Mouse (Mus musculus) thymus, postnatal 4 days (tissue): ENCODE data around the gene Gpr107.

Experiments used
- DNase-seq: peaks from one replicate; pipeline ENCODE4 v3.0.0; 2021

Gene Gpr107

DNA sequence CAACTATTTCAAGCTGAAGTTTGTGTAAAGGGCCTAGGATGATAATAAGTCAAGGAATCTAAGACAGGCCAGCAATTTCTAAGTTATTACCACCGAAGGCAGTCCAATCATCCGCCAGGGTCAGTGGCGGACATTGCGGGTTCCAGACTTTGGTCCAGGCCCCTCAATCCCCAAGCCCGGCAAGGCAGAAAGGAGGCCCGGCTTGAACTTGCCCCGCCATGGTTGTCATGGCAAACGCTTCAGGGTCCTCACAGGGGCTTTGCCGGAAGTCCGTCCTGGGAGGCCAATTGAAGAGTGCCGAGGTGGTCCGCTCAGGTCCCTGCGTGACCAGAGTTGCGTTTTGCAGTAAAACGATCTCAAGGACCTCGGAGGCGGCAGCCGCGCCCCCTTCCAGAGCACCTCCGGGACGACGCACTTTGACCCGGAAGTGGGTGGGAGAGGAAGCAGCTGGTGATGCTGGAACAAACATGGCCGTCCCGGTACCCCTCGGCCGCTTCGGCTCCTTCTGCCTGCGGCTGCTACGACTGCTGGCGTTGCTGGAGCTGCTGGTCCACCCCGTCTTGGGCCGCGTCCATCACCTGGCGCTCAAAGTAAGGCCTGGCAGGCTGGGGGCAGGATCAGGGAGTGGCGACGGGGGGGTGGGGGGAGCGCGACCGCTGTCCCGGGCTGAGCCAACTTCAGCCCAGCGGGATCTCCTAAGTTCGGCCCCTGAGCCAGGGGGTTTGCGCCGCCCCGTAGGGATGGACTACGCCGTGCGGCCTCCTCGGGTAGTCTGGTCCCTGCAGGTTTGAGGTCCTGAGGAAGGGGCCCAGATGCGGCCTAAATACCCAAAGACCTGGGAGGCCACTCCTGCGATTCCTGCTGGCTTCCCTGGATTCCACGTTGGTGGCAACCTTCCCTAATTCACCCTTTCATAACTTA, at the start of gene Gpr107:
Gpr107 (plus strand) TSS at position 425 of the 921 bp plus-strand sequence.
- DNase-seq, result peak; percentile 87

DNA sequence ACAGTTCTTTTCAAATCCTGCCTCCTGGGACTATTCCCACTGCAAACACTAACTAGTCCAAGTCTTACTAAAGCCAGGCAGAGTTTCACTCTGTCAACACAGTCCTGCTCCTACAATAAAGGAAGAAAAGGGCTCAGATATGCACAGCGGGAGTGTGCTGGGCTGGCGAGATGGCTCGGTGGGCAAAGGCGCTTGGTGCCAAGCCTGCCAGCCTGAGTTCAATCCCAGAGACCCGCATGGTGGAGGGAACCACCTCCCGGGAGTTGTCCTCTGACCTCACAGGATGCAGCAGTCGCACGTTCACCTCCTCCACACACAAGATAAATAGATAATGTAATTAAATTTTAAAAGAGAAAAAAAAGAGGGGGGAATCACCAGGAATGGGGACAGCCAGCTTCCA, 48.8 kb upstream of the Gpr107 start:
- no peak for DNase-seq

DNA sequence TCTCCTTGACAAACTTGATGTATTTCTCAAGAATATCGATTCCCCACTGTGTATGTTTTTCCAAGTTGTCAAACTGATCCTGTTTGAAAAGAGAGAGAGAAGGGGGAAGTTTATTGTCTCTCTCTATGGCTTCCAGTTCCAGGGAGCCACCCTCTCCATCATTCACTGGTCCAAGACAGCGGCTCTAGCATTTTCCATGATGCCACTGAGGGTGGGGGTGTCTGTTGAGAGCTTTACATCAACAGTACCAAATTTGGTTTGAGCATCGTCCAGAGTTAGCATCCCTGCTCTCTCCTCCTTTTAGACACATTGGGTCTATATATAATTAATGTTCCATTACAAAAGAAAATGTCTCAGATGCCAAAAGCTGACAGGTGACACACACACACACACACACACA, 46.8 kb upstream of the Gpr107 start:
- no peak for DNase-seq

DNA sequence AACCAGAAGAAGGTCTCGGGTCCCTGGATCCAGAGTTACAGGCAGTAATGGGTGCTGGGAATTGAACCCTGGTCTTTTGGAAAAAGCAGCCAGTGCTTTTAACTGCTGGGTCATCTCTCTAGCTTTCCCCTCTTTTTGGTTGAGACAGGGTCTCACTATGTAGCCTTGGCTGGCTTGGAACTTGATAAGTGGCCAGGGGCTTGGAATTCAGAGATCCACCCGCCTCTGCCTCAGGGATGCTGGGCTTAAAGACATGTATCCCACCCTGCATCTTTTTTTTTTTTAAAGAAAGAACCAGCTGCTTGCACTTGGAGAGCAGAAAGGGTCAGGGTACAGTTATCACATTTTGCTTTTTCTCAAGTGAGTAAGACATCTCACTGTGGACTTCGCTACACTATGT, 46.1 kb upstream of the Gpr107 start:
- no peak for DNase-seq

DNA sequence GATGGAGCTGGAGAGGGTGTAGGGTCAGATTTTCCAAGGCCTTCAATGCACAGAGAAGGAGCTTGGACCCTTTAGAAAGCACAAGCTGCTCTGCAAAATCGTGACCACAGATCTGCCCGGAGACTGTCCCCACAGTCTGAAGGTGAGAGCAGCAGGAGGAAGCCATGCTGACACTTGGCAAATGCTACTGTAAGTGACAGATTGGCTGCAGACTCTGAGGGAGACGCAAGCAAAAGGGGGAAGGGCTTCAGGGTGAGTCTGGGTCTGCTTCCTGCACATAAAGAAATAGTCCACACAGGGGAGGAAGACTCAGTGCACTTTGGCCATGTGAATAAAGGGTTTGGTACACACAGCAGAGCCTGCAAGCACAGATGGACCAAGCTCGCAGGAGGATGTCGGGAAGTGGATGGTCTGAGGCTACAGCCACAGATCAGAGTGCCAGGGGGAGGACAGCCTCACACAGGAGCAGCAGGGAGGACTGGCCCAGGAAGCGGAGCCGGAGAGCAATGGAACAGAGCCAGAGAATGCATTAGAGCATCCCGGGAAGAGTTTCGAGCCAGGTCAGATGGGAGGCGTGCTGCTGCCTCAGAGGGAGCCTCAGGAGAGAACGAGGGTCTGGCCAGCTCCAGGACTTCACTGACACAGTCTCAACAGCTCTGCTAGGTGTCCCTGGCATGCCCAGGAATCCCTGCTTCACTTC, 45.3 kb upstream of the Gpr107 start:
- no peak for DNase-seq

DNA sequence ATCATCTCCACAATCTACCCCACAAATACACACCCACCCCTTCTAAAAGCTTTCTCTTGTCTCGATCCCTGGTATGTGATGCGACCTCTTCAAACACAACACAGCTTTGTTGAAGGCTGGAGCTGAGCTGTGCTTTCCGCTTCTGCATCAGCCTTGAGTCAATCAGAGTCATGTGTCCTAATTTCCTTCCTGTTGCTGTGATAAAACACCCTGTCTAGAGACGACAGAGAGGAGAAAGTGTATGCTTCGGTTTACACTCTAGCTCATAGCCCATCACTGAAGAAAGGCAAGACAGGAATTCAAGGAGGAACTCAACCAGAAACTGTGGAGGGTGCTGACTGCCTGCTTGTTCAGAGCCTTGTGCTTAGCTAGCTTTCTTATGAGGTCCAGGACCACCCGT, 43.9 kb upstream of the Gpr107 start:
- DNase-seq, result no peak

DNA sequence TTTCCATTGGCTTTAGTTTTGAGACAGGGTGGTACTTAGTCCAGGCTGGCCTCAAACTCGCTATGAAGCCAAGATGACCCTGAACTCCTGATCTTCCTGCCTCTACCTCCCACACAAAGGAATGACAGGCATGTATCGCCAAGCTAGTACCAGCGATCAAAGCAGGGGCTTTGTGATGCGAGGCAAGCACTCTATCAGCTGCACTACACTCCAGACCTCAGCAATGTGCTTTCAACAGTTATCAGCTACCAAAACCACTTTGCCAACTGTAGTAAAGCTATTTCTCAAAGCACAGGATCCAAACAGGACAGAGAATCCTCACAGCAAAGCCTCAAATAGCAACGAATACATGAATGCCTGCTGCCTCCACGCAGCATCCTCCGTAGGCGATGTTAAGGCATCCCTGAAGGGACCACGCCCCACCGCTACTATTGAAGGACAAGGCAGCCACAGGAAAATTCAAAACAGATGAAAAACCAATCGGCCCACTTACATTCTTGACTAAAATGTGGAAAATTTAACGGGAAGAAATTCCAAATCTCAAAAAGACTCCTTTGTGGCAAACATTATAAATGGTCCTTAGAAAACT, 42.1 kb upstream of the Gpr107 start:
- no peak for DNase-seq

DNA sequence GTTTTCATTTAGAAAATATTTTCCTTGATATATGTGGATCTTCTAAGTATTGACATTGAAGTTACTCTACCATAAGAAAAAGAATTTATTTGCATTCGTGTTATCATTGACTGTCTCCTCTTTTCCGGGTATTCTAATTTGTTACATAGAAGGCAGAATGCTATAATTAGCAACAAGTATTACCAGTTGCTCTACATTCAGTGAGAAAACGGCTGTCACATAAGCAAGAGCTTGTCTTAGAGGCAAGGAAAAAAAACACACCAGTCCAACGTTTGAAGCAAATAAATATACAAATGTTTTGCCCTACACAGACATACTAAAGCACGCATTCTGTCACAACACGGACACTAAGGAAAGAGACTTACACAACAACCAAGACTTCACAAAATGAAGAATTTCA, 40.4 kb upstream of the Gpr107 start:
- no peak for DNase-seq

DNA sequence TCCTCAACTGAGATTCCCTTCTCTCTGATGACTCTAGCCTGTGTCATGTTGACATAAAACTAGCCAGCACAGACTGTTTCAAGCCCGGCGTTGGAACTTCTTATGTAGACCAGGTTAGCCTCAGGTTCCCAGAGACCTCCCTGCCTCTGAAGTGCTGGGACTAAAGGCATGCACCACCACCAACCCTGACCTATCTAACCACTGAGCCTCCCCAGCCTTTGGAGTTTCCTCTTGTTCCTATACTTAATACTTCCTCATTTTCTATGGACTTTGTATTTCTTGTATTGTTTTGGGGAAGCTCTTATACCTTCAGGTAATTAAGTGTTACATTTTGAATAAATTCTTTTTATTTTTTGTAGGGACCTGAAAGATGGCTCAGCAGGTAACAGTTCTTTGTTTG, 37.9 kb upstream of the Gpr107 start:
- DNase-seq, result no peak

DNA sequence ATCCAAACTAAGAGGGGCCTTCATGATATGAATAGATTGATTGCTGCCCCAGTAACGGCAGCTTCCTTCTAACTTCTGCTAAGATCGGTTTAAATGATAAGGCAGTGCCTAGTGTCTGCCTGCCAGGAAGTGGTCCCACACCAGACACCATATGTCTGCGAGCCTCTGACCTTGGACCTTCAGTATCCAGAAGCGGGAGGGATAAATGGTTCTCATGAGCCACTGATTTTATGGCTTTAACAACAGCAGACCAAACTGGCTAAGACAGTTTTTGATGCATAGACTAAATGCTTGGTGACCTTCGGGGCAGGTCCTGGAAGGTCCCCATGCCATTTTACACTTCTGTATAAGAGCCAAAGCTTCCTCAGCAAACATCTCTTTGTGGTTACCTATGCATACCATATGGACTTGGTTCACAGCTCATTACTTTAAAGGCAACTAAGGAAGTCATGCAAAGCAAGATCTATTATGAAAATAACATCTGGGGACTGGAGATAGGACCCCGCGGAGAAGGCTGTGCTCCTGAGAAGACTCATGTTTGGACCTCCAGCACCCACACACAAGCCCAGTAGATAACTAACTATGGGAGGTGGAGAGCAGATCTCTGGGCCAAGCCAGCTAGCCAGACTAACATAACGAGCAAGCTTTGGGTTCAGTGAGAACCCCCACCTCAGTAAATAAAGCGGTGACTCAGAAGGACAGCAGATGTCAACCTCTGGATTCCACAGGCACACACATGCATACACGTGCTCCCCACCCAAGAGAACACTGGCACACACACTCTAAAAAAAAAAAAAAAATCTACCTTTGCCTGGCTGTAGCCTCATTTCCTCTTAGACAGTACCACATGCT, 36.8 kb upstream of the Gpr107 start:
- peak; percentile 51 for DNase-seq

DNA sequence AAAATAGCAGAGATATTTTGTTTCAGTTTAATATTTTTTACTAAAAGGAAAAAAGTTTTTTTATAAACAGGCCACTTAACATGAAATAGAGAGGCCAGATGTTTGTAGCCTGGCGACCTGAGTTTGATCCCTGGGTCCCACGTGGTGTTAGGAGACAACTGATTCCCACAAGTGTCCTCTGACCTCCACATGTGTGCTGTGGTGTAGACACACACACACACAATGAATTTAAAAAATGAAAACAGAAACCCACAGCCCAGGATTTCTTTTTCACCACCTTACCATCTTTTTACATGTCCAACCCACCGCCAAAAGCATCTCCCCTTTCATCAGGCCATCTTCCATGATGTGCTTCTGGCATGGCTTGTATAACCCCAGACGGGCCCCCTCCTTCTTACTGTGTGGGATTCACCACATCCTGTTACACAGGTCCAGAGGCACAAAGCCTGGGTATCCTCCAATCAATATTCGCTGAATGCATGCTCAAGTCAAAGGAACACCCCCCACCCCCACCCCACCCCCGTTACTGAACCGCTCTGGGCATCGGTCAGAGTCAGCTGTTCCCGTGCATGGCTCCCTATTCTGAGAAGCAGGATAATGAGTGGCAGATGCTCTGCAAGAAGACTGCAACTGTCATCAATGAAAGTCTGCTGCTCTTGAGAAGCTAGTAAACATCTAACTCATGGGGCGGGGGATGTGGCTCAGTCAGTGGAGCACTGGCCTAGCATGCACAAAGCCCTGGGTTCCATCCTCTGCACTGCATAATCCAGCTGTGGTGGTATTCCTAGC, 36.0 kb upstream of the Gpr107 start:
- DNase-seq, result peak; percentile 76

DNA sequence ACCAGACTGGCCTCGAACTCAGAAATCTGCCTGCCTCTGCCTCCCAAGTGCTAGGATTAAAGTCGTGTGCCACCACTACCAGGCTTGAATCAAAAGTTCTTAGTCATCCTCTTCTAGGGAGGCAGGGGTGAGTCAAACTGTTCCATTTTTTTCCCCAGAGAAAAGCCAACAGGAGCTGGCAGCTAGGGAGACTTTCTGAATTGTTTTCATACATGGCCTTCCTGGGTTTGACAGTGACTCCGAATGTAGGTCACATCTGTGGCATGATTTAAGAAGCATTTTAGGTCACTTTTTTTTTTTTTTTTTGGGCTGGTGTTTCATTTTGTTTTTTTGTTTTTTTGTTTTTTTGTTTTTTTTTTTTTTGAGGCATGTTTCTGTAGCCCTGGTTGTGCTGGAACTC, 33.9 kb upstream of the Gpr107 start:
- no peak for DNase-seq

DNA sequence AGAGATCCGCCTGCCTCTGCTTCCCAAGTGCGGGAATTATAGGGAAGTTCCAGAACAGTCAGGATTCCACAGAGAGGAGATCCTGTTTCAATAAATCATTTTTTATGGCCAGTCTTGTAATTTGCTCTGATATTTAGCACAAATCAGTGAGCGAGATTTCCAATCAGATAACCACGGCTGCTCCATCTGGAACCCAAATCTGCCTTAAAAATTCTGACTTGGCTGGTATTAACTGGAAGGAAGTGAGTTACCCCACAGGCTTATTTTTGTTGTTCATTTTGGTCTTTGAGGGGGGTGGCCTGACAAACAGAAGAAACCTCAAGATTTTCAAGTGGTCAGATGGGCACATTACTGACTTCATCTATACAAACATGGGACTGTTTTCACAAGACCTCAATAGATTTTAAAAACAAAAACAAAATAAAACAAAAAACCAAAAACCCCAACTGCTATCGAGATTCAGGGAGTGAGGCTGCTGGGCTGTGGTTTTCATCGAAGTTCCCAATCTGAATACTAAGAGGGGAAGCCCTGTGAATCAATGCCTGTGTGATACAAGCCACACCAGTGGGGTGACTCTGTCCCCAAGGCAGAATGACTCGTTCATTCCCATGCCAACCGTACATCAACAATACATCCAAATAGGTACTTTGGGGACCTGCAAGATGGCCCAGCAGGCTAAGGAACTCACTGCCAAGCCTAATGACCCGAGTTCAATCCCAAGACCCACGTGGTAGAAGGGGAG, 33.3 kb upstream of the Gpr107 start:
- DNase-seq, result no peak

DNA sequence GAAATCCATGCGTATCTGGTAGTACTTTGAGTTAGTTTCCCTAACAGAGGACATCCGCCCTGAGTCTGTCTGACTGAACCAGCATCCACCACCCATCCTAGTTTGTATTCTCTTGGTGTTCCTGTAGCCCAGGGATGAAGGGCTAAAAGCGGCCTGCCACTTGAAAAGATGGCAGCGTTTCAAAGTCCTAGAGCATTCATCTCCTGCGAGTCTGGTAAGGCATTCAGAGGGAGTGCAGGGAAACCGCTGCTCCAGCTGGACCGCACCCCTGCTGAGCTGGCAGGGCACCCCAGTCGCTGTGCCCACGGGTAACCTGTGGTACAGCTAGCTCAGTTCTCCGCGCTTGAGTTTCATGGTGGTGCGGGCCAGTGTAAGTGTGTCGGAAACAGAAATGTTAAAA, 32.3 kb upstream of the Gpr107 start:
- DNase-seq, result no peak

DNA sequence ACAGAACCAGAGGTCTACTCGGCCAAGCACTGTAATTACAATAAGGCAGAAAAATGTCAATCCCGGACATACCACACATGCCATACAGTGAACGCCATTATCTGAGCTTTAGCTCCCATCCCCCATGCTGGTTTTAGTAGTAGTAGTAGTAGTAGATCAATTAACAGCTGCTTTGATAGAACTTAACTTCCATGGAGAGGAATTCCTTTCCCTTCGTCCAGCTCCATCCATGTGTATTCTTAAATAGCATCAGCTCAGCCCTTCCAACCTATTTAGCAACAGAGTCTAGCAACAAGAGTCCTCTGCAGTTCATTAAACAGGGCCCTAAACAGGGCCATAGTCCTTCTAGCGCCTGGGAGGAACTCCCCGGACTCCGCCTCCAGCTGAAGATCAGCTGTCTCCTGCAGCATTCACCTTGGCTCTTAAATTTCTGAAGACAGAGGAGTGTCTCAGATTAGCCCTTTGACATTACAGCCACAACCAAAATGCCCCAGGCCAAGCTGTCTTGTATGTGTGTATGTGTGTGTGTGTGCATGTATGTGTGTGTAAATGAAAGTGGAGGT, 30.9 kb upstream of the Gpr107 start:
- DNase-seq, result no peak

DNA sequence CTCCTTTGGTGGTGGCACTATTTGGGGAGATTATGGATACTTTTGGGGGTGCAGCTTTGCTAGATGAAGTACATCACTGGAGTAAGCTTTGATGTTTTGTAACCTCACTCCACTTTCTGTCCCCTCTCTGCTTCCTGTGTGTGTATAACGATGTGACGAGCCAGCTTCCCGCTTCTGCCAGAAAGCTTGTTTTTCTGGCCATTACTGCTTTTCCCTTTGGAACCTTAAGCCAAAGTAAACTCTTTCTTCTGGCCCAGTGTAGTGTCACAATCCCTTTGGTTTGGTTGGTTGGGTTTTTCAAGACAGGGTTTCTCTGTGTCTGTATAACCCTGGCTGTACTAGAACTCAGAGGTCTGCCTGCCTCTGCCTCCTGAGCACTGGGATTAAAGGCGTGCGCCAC, 29.3 kb upstream of the Gpr107 start:
- no peak for DNase-seq

DNA sequence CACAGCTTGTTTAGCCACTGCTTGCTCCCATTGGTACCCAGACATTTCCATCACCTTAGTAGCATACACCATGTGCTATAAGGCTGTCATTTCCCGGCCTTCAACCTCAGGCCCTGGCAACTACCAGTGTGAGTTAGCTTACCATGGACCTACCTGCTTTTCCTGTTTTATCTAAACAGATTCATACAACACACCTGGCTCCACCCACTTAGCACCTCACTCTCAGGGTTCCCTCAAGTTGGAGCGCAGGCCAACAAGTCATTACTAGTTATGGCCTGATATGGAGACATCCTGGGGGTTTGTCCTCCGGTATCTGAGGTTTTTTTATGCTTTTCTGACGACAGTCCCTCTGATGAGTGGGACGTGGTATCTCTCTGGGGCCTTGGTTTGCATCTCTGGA, 28.6 kb upstream of the Gpr107 start:
- no peak for DNase-seq

DNA sequence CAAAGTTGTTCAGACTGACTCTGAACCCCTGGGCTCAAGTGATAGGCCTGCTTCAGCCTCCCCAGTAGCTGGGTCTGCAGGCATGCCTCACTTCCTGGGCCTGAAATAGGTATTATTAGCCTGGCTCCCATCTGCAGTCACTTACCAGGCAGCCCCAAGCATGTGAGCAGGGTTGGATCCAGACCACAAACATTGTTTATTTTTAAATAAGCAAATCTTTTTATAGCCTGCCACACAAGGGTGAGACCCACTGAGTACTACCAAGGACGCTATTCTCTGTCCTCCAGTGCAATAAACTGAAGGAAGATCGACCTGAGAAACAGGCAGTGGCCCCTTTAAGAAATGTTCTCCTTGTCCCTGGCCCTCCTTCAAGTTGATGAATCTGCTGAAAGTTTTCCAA, 27.4 kb upstream of the Gpr107 start:
- DNase-seq, result no peak

DNA sequence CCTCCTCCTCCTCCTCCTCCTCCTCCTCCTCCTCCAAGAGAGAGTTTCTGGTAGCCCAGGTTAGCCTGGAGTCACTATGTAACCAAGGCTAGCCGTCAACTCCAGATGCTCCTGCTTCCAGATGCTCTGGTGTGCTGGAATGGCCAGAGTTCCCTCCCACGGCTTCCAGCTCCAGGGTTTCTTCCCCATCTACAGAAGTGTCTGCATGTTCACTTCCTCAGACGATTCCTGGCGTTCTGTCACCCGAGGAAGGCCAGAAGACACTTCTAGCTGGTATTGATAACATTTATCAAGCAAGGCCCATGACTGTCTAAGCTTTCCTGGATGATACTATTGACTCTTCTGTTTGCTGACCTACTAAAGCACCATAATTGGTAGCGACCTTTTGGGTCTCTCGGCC, 27.0 kb upstream of the Gpr107 start:
- no peak for DNase-seq

DNA sequence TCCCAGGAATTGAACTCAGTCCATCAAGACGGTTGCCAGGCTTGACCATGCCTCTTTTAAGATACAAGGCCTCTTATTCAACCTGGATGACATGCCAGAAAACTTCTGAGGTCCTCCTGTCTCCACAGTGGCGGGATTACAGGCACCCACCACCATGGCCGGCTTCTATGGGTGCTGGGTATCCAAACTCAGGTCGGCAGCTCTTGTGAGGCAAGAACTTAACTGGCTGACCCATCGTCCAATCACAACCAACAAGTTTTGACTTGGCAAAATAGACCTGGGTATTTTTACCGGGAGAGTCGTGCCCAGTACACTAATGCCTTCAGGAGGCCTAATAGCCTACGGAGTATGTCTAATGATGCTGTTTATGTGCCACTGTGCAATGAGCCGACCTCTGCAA, 26.1 kb upstream of the Gpr107 start:
- DNase-seq, result no peak

DNA sequence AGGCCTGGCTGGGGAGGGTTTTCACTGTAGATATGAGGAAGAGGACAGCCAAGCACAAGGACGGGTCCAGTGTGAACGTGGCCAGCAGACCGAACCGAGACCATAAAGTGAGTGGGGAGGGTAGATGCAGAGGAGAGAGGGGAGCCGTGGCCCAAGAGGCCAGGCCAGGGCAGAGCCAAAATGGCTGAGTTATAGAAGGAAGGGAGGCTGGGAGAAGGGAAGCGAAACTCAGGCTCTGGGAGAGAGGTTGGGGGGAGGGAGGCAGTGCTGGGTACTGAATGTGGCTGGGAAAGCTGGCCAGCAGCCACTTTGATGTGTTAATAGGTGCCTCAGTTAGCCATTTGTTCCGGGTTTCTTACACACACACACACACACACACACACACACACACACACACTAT, 24.9 kb upstream of the Gpr107 start:
- DNase-seq, result no peak
